Mouse (Mus musculus): ENCODE measurements at regions not wholly inside any gene's neighbourhood (a gene's known extent, or its start where the extent isn't known, plus 50 kb on each side); places are given as distances from the start of the nearest gene placed in this dataset.

DNA sequence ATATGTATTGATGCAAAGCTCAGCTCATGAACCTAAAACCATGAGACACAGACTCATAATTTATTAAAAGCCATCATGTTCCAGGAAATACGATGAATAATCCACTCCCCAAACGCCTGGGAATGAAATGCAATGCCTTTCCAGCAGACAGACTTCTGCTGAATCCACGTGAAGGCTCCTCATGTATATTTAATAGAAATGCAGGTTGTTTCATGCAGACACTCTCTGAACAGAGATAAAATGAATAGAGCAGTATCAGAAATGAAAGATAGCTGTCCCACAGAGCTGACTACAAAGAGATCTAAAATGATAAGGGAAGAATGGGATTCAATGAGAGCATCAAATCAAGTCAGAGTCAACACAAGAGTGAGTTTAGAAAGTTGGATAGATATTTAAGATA lies 376.3 kb upstream of the Lrfn5 start:
- no peaks in the 10 kb centered on the region for H3K4me1 ChIP-seq
- no peak overlapping the region for H3K27ac ChIP-seq (replicated peaks)
- H3K9me3 ChIP-seq = no peaks in the 10 kb centered on the region
- no peaks in the 10 kb centered on the region for H3K27me3 ChIP-seq (replicated peaks; ENCODE audit: low read depth, poor library complexity, severe bottlenecking)
- WGBS = 83% methylated on average over 3 of the region's 3 CpGs
- no peak for DNase-seq (ENCODE audit: low spot score)
- H3K4me3 ChIP-seq = no peak overlapping the region
- no peaks in the 10 kb centered on the region for H3K36me3 ChIP-seq (replicated peaks)

DNA sequence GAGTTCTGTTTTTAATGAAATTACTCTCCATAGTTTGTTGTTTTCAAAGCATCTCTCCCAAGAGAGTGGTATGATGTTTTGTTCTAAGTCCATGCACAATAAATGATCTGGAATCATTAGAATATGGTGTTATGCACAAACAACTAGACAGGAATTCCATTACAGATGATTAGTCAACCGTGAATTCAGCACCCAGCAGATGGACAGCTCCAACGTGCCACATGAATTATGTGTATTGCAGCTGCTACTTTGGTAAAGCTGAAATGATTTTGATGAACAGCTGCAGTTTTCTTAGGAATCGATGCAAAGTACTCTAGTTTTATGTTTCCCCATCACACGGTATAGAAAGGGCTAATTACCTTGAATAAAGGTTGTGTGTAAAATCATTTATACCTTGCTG lies 347.6 kb upstream of the Lrfn5 start:
- no peaks in the 10 kb centered on the region for H3K4me1 ChIP-seq
- no peaks in the 10 kb centered on the region for H3K36me3 ChIP-seq (replicated peaks)
- peak; percentile 65 for DNase-seq (ENCODE audit: low spot score)
- H3K27me3 ChIP-seq (replicated peaks; ENCODE audit: low read depth, poor library complexity, severe bottlenecking) = no peaks in the 10 kb centered on the region
- no peak overlapping the region for H3K27ac ChIP-seq (replicated peaks)
- no peaks in the 10 kb centered on the region for H3K9me3 ChIP-seq
- WGBS = 63% methylated on average over 4 of the region's 4 CpGs
- H3K4me3 ChIP-seq = no peak overlapping the region
